Mouse (Mus musculus): Measurements from ENCODE around the gene Cul4a.

DNA sequence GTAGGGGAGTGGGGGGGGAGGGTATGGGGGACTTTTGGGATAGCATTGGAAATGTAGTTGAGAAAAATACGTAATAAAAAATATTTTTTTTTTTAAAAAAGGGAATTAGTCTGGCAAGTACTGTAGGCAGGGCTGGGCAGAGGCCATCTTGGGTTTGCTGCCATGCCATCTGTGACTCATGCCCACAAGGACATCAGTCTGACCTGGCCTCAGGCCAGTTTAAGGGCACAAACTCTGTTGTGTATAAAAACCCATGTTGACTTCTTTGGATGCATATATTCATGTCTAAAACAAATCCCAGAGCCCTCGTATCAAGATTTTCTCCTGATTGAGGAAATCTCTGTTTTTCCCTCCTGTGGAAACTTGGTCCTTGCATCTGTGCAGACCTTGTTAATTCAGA lies 11.7 kb downstream of the Cul4a start:
- TF ChIP-seq CTCF (IDR thresholded peaks at IDR 0.05; ENCODE audit: low read depth, low read length) (no peak), TAL1 (conservative IDR thresholded peaks at IDR 0.05; ENCODE audit: low read depth, low read length) (no peak), GATA1 (IDR thresholded peaks at IDR 0.05; ENCODE audit: borderline replicate concordance, low read length) (no peak), GATA2 (IDR thresholded peaks at IDR 0.05; ENCODE audit: borderline replicate concordance, low read depth, low read length) (no peak), POLR2AphosphoS5 (IDR thresholded peaks at IDR 0.05; ENCODE audit: insufficient replicate concordance, low read depth, low read length) (no peak)

Data from G1E (cell line).